Mouse (Mus musculus): ENCODE results near the gene Chrnb2.

Chrnb2 gene

GRCm38 (mm10) chr3:89780102-89780501 is 15.7 kb upstream of the Chrnb2 start:
- DNase-seq (ENCODE audit: extremely low read depth, low read depth, low spot score), result no peak

GRCm38 (mm10) chr3:89776001-89776400 is 11.6 kb upstream of the Chrnb2 start:
- DNase-seq (ENCODE audit: extremely low read depth, low read depth, low spot score), result no peak

GRCm38 (mm10) chr3:89774236-89774960 is 10.0 kb upstream of the Chrnb2 start:
- no peak for DNase-seq (ENCODE audit: extremely low read depth, low read depth, low spot score)

- no peak for DNase-seq (ENCODE audit: extremely low read depth, low read depth, low spot score)
These were observed 9.3 kb upstream of the Chrnb2 start for GRCm38 (mm10) chr3:89773740-89774211.

DNA sequence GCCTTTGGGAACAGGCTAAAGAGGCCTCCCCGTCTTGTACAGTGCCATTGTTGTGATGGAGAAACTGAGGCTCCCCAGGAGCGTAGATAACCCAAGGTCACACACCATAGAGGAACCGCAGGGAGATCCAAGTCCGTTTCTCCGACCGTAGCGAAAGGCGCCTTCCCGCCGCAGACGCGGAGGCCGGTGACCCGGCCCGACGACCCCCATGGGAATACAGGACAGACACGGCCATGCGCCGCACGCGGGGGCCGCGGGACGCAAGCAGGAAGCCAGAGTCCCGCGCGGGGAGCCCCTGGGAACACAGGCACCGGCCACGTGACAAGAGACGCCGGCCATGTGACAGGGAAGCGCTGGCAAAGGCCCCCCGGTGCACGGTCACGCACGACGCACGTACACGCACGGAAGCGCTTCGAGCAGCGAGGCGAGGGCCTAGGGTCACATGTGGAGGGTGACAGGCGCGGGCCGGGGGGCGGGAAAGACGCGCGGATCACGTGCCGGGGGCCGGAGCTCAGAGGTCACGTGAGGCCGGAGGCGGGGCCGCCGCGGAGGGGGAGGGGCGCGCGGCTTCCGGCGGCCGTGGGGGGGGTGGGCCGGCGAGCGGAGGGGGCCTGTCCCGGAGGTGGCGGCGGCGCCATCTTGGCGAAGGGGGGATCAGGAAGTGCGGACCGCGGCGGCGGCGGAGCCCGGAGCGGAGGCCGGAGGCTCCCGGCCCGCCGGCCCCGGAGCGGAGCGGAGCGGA is 8.7 kb upstream of the Chrnb2 start, which contains the start of gene Ube2q1:
Gene Ube2q1 (plus strand): TSS at position 649 of the 742 bp plus-strand sequence.
- DNase-seq (ENCODE audit: extremely low read depth, low read depth, low spot score), result no peak

DNA sequence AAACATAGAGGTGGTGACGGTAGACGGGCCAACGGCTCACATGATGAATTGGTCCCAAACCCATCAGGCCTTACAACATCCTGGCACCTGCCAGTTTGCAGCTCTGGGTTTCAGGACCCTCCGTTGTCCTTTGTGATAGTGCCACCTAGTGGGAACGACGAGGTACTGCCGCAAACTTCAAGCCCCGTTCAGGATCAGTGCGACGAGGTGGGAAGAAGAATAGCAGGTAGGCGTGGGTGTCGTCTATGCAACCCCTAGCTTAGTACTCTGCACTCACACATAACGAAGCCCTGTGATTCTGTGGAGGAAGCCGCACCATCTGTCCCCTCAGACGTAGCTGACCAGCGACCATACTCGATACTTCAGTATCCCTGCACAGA is 8.1 kb upstream of the Chrnb2 start:
- no peak for DNase-seq (ENCODE audit: extremely low read depth, low read depth, low spot score)

GRCm38 (mm10) chr3:89770425-89771002 is 6.1 kb upstream of the Chrnb2 start:
- DNase-seq (ENCODE audit: extremely low read depth, low read depth, low spot score), result no peak

GRCm38 (mm10) chr3:89769584-89769983 is 5.2 kb upstream of the Chrnb2 start:
- DNase-seq (ENCODE audit: extremely low read depth, low read depth, low spot score), result no peak

- no peak for DNase-seq (ENCODE audit: extremely low read depth, low read depth, low spot score)
These were observed 4.6 kb downstream of the Chrnb2 start for GRCm38 (mm10) chr3:89759786-89760185.

- DNase-seq (ENCODE audit: extremely low read depth, low read depth, low spot score), result no peak
These were observed 6.6 kb downstream of the Chrnb2 start for GRCm38 (mm10) chr3:89757851-89758250.

DNA sequence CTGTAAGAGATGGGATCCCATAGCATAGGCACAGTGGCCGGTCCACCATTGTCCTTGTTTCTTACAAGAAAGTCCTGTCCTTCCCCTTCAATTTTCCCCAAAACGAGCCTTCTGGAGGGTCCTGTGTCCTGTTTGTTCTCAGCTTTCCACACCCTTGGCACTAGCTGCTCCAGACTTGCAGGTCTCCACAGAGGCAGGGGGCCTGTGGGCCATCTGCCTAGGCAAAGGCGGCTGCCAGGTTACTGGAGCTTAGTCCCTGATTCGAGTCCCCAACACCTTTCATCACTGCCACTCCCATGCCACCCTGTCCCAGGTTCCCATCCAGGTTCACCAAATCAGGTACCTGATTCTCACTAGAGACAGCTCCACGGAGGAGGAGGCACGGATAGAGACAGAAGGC is 9.1 kb downstream of the Chrnb2 start:
- no peak for DNase-seq (ENCODE audit: extremely low read depth, low read depth, low spot score)

GRCm38 (mm10) chr3:89752307-89752706 is 12.1 kb downstream of the Chrnb2 start:
- DNase-seq (ENCODE audit: extremely low read depth, low read depth, low spot score), result no peak

DNA sequence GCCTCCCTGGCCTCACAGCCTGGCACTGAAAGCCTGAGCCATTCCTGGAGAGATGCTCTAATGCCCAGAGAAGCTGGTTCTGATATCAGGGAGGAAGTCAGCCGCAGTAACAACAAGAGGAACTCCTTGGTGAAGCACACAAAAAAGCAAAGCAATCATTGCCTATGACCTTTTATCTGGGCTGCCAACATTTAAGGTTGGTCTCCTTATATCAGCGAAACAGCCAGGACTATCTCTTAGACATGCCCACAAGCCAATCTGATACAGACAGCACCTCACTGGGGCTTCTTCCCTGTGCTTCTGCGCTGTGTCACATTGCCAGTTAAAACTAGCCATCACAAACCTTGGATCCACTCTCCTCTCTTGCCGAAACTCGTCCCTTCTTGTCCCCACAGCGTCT is 25.9 kb downstream of the Chrnb2 start:
- no peak for DNase-seq (ENCODE audit: extremely low read depth, low read depth, low spot score)

DNA sequence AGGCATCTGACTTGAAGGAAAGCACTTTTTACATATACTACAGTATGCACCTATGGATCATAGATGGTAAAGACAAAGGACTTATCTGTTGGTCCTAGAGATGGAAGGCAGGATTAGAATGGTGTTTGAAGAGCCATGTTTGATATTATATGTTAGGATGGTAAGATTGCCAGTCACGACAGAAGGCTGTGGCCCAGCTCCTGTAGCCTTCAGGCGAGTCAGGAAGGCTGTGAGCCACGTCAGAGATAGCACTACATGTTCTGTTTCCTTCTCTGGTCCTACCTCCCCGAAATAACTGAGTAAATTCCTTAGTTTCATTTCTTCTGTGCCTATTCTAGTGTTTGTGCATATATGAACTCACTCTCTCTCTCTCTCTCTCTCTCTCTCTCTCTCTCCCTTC is 32.3 kb downstream of the Chrnb2 start:
- DNase-seq (ENCODE audit: extremely low read depth, low read depth, low spot score), result no peak

GRCm38 (mm10) chr3:89730350-89731331 is 33.8 kb downstream of the Chrnb2 start:
- DNase-seq (ENCODE audit: extremely low read depth, low read depth, low spot score), result peak; percentile 37

DNA sequence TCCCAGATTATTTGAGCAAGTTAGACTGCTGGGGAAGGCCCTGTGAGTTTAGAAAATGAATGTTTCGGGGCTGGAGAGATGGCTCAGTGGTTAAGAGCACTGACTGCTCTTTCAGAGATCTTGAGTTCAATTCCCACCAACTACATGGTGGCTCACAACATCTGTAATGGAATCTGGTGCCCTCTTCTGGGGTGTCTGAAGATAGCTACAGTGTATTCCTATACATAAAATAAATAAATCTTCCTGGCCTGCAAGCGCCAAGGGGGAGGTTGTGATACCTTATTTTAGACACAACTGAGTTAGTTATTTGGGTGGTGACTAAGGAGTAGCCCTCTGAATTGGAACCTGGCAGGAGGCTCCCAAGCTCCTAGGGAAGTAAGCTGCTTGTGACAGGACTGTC is 35.6 kb downstream of the Chrnb2 start:
- DNase-seq (ENCODE audit: extremely low read depth, low read depth, low spot score), result no peak

DNA sequence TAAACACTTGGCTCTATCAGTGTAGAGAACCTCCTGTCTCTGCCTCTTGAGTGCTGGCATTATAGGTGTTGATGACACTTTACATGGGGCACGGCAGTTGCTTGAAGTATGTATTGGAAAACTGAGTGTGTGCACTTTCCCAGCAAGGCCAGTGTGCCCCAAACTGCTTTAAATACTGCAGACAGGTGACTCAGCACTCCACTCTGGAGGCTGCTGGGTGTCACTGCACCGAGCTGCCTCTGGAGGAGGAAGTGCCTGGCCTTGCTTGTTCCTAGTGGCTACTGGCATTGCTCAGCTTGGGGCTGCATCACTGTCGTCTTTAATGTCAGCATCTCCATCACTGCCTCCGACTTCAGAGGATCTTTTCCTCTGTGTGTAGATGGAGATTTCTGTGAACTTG is 37.4 kb downstream of the Chrnb2 start:
- no peak for DNase-seq (ENCODE audit: extremely low read depth, low read depth, low spot score)

- no peak for DNase-seq (ENCODE audit: extremely low read depth, low read depth, low spot score)
These were observed 40.9 kb downstream of the Chrnb2 start for GRCm38 (mm10) chr3:89723400-89724084.

DNA sequence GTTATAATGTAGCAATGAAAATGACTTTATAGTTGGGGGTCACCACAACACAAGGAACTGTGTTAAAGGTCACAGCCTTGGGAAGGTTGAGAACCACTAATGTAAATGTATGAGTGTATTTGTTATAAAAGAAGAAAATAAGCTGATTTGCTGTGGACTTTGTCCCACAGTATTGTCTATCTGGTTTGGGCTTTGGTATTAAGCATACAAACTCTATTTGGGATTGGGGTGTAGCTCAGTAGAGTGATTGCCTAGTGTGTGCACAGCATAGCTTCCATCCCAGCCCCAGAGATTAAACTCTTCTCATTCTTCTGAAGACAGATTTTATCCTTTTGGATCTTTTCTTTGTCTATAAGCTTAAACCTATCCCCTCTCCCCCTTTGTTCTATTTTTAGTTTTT is 42.4 kb downstream of the Chrnb2 start:
- no peak for DNase-seq (ENCODE audit: extremely low read depth, low read depth, low spot score)

DNA sequence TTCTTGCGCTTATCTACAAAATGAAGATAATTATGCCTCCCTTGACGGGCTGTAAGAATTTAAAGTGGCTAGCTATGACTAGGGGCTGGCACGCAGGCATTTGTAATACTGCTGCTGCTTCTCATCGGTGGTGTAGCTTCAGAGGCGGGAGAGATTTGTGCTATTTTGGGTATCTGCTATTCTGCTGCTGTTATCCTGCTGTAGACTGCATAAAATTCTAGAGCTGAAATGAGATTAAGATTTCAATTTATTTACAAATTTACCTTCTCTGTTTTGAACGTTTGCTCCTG is 48.5 kb downstream of the Chrnb2 start:
- DNase-seq (ENCODE audit: extremely low read depth, low read depth, low spot score), result no peak

Data from fat pad, adult 2 months (tissue).